Mouse (Mus musculus): ENCODE measurements around the gene Itpripl2. TPM values are rescaled to one million over a fixed set of nuclear protein-coding genes. Genes with fewer than 3 reads are reported as not detected.

Itpripl2 gene
- polyA plus RNA-seq, 1 experiment from 2014 or later: 4.1 TPM

- Histone ChIP-seq H3K4me2 (ENCODE audit: low read depth, low read length) (no peak overlapping the region), H3K36me3 (ENCODE audit: control insufficient read depth, insufficient read depth) (no peaks in the 10 kb centered on the region), H3K4me1 (ENCODE audit: control insufficient read depth, insufficient read depth, low read length) (no peaks in the 10 kb centered on the region; the same call in 1 of the 2 replicates), H3K4me3 (ENCODE audit: low read length) (no peak overlapping the region), H3K27me3 (ENCODE audit: control insufficient read depth, insufficient read depth, low read length) (no peaks in the 10 kb centered on the region), H3K9ac (ENCODE audit: low read length) (no peak overlapping the region; the same call in 1 of the 2 replicates), H3K27ac (ENCODE audit: low read length) (peak overlapping the region; percentile 70), H3K9me3 (replicated peaks; ENCODE audit: control insufficient read depth, low read length) (no peaks in the 10 kb centered on the region)
- 45% methylated on average over 3 of the region's 3 CpGs for WGBS
- peak; percentile 57 for ATAC-seq (replicated peaks; ENCODE audit: extremely low read depth, insufficient read depth, low FRiP score)
Measured at GRCm38 (mm10) chr7:118478835-118479312, 12.9 kb downstream of the Itpripl2 start.

GRCm38 (mm10) chr7:118476428-118476827 is 15.3 kb downstream of the Itpripl2 start:
- Histone ChIP-seq H3K4me1 (ENCODE audit: control insufficient read depth, insufficient read depth, low read length) (no peaks in the 10 kb centered on the region; the same call in 1 of the 2 replicates), H3K27me3 (ENCODE audit: control insufficient read depth, insufficient read depth, low read length) (no peaks in the 10 kb centered on the region), H3K9me3 (replicated peaks; ENCODE audit: control insufficient read depth, low read length) (peaks cover 4% of the 10 kb centered on the region), H3K4me2 (ENCODE audit: low read depth, low read length) (no peak overlapping the region), H3K9ac (ENCODE audit: low read length) (no peak overlapping the region), H3K27ac (ENCODE audit: low read length) (no peak overlapping the region), H3K36me3 (ENCODE audit: control insufficient read depth, insufficient read depth) (no peaks in the 10 kb centered on the region), H3K4me3 (ENCODE audit: low read length) (no peak overlapping the region)
- ATAC-seq (replicated peaks; ENCODE audit: extremely low read depth, insufficient read depth, low FRiP score): no peak
- 61% methylated on average over 5 of the region's 5 CpGs for WGBS

GRCm38 (mm10) chr7:118475008-118475705 is 16.6 kb downstream of the Itpripl2 start:
- peak; percentile 53; the same call in 1 of the 2 replicates for ATAC-seq (replicated peaks; ENCODE audit: extremely low read depth, insufficient read depth, low FRiP score)
- H3K36me3 ChIP-seq (ENCODE audit: control insufficient read depth, insufficient read depth): no peaks in the 10 kb centered on the region
- no peak overlapping the region for H3K4me3 ChIP-seq (ENCODE audit: low read length)
- 79% methylated on average over 7 of the region's 7 CpGs for WGBS
- no peak overlapping the region for H3K4me2 ChIP-seq (ENCODE audit: low read depth, low read length)
- H3K9ac ChIP-seq (ENCODE audit: low read length): no peak overlapping the region
- no peaks in the 10 kb centered on the region; the same call in 1 of the 2 replicates for H3K4me1 ChIP-seq (ENCODE audit: control insufficient read depth, insufficient read depth, low read length)
- no peaks in the 10 kb centered on the region for H3K27me3 ChIP-seq (ENCODE audit: control insufficient read depth, insufficient read depth, low read length)
- H3K9me3 ChIP-seq (replicated peaks; ENCODE audit: control insufficient read depth, low read length): peaks cover 4% of the 10 kb centered on the region
- H3K27ac ChIP-seq (ENCODE audit: low read length): peak overlapping the region; percentile 63

- Histone ChIP-seq H3K4me1 (ENCODE audit: control insufficient read depth, insufficient read depth, low read length) (no peaks in the 10 kb centered on the region), H3K27ac (ENCODE audit: low read length) (no peak overlapping the region), H3K36me3 (ENCODE audit: control insufficient read depth, insufficient read depth) (no peaks in the 10 kb centered on the region), H3K4me2 (ENCODE audit: low read depth, low read length) (no peak overlapping the region), H3K9ac (ENCODE audit: low read length) (no peak overlapping the region), H3K9me3 (replicated peaks; ENCODE audit: control insufficient read depth, low read length) (peaks cover 4% of the 10 kb centered on the region), H3K4me3 (ENCODE audit: low read length) (no peak overlapping the region), H3K27me3 (ENCODE audit: control insufficient read depth, insufficient read depth, low read length) (no peaks in the 10 kb centered on the region)
- no peak for ATAC-seq (replicated peaks; ENCODE audit: extremely low read depth, insufficient read depth, low FRiP score)
- WGBS: 90% methylated on average over 1 of the region's 1 CpGs
Measured at GRCm38 (mm10) chr7:118472886-118473285, 18.9 kb downstream of the Itpripl2 start.

GRCm38 (mm10) chr7:118468060-118468459 is 23.7 kb downstream of the Itpripl2 start:
- no peak for ATAC-seq (replicated peaks; ENCODE audit: extremely low read depth, insufficient read depth, low FRiP score)
- H3K27ac ChIP-seq (ENCODE audit: low read length): no peak overlapping the region
- WGBS: 86% methylated on average over 3 of the region's 3 CpGs
- H3K27me3 ChIP-seq (ENCODE audit: control insufficient read depth, insufficient read depth, low read length): no peaks in the 10 kb centered on the region
- H3K9me3 ChIP-seq (replicated peaks; ENCODE audit: control insufficient read depth, low read length): no peaks in the 10 kb centered on the region
- H3K4me2 ChIP-seq (ENCODE audit: low read depth, low read length): no peak overlapping the region
- H3K4me3 ChIP-seq (ENCODE audit: low read length): no peak overlapping the region
- H3K4me1 ChIP-seq (ENCODE audit: control insufficient read depth, insufficient read depth, low read length): no peaks in the 10 kb centered on the region; the same call in 1 of the 2 replicates
- H3K36me3 ChIP-seq (ENCODE audit: control insufficient read depth, insufficient read depth): no peaks in the 10 kb centered on the region
- H3K9ac ChIP-seq (ENCODE audit: low read length): no peak overlapping the region

- Histone ChIP-seq H3K27ac (ENCODE audit: low read length) (no peak overlapping the region), H3K36me3 (ENCODE audit: control insufficient read depth, insufficient read depth) (no peaks in the 10 kb centered on the region), H3K9me3 (replicated peaks; ENCODE audit: control insufficient read depth, low read length) (no peaks in the 10 kb centered on the region), H3K4me2 (ENCODE audit: low read depth, low read length) (no peak overlapping the region), H3K9ac (ENCODE audit: low read length) (no peak overlapping the region), H3K4me3 (ENCODE audit: low read length) (no peak overlapping the region), H3K27me3 (ENCODE audit: control insufficient read depth, insufficient read depth, low read length) (no peaks in the 10 kb centered on the region), H3K4me1 (ENCODE audit: control insufficient read depth, insufficient read depth, low read length) (no peaks in the 10 kb centered on the region; the same call in 1 of the 2 replicates)
- WGBS: 28% methylated on average over 4 of the region's 4 CpGs
- no peak for ATAC-seq (replicated peaks; ENCODE audit: extremely low read depth, insufficient read depth, low FRiP score)
Measured at GRCm38 (mm10) chr7:118464432-118464831, 27.3 kb downstream of the Itpripl2 start.

- no peaks in the 10 kb centered on the region for H3K36me3 ChIP-seq (ENCODE audit: control insufficient read depth, insufficient read depth)
- no peaks in the 10 kb centered on the region for H3K9me3 ChIP-seq (replicated peaks; ENCODE audit: control insufficient read depth, low read length)
- 62% methylated on average over 11 of the region's 11 CpGs for WGBS
- no peak overlapping the region for H3K27ac ChIP-seq (ENCODE audit: low read length)
- H3K4me1 ChIP-seq (ENCODE audit: control insufficient read depth, insufficient read depth, low read length): no peaks in the 10 kb centered on the region; the same call in 1 of the 2 replicates
- no peak overlapping the region for H3K4me2 ChIP-seq (ENCODE audit: low read depth, low read length)
- no peak overlapping the region for H3K4me3 ChIP-seq (ENCODE audit: low read length)
- no peaks in the 10 kb centered on the region for H3K27me3 ChIP-seq (ENCODE audit: control insufficient read depth, insufficient read depth, low read length)
- no peak for ATAC-seq (replicated peaks; ENCODE audit: extremely low read depth, insufficient read depth, low FRiP score)
- no peak overlapping the region for H3K9ac ChIP-seq (ENCODE audit: low read length)
Measured at GRCm38 (mm10) chr7:118462818-118463762, 28.7 kb downstream of the Itpripl2 start.

- no peaks in the 10 kb centered on the region for H3K9me3 ChIP-seq (replicated peaks; ENCODE audit: control insufficient read depth, low read length)
- no peak for ATAC-seq (replicated peaks; ENCODE audit: extremely low read depth, insufficient read depth, low FRiP score)
- no peak overlapping the region for H3K4me2 ChIP-seq (ENCODE audit: low read depth, low read length)
- H3K36me3 ChIP-seq (ENCODE audit: control insufficient read depth, insufficient read depth): no peaks in the 10 kb centered on the region
- no peaks in the 10 kb centered on the region for H3K27me3 ChIP-seq (ENCODE audit: control insufficient read depth, insufficient read depth, low read length)
- WGBS: 50% methylated on average over 16 of the region's 16 CpGs
- H3K27ac ChIP-seq (ENCODE audit: low read length): no peak overlapping the region
- no peak overlapping the region for H3K9ac ChIP-seq (ENCODE audit: low read length)
- no peaks in the 10 kb centered on the region; the same call in 1 of the 2 replicates for H3K4me1 ChIP-seq (ENCODE audit: control insufficient read depth, insufficient read depth, low read length)
- H3K4me3 ChIP-seq (ENCODE audit: low read length): no peak overlapping the region
Measured at GRCm38 (mm10) chr7:118461400-118462136, 30.2 kb downstream of the Itpripl2 start.
